Mouse (Mus musculus): ENCODE data around the gene Tnfrsf4.

The Tnfrsf4 gene

GRCm38 (mm10) chr4:156013637-156014036, at the start of gene Tnfrsf4:
Tnfrsf4 (plus strand) TSS chr4:156013843.
- no peak for DNase-seq

- DNase-seq, result no peak
Observed at GRCm38 (mm10) chr4:155964396-155964795, 49.2 kb upstream of the Tnfrsf4 start.

- DNase-seq, result no peak
Observed at GRCm38 (mm10) chr4:155969043-155969653, 44.5 kb upstream of the Tnfrsf4 start.

GRCm38 (mm10) chr4:155970286-155970685, 43.4 kb upstream of the Tnfrsf4 start:
- DNase-seq, result no peak

- no peak for DNase-seq
Observed at GRCm38 (mm10) chr4:155972651-155973050, 41.0 kb upstream of the Tnfrsf4 start.

GRCm38 (mm10) chr4:155973239-155973638, 40.4 kb upstream of the Tnfrsf4 start:
- no peak for DNase-seq

- no peak for DNase-seq
Observed at GRCm38 (mm10) chr4:155981436-155982082, 32.1 kb upstream of the Tnfrsf4 start.

- DNase-seq, result no peak
Observed at GRCm38 (mm10) chr4:155983788-155984187, 29.9 kb upstream of the Tnfrsf4 start.

GRCm38 (mm10) chr4:155991211-155991907, 22.3 kb upstream of the Tnfrsf4 start:
- peak; percentile 25 for DNase-seq

- no peak for DNase-seq
Observed at GRCm38 (mm10) chr4:155991908-155992230, 21.8 kb upstream of the Tnfrsf4 start.

GRCm38 (mm10) chr4:155992241-155992905, 21.3 kb upstream of the Tnfrsf4 start, which contains the start of the genes B3galt6 and Sdf4:
B3galt6 (minus strand) TSS chr4:155992649.
Sdf4 (plus strand) TSS chr4:155992872.
- DNase-seq, result peak; percentile 89

GRCm38 (mm10) chr4:155992906-155993547, 20.6 kb upstream of the Tnfrsf4 start:
- DNase-seq, result peak; percentile 96

GRCm38 (mm10) chr4:155993606-155994005, 20.0 kb upstream of the Tnfrsf4 start:
- DNase-seq, result no peak

GRCm38 (mm10) chr4:156004109-156004508, 9.5 kb upstream of the Tnfrsf4 start:
- DNase-seq, result no peak

- no peak for DNase-seq
Observed at GRCm38 (mm10) chr4:156008369-156008768, 5.3 kb upstream of the Tnfrsf4 start.

- DNase-seq, result no peak
Observed at GRCm38 (mm10) chr4:156014436-156014835, 793 bp downstream of the Tnfrsf4 start.

GRCm38 (mm10) chr4:156019771-156020170, 6.1 kb downstream of the Tnfrsf4 start:
- DNase-seq, result no peak

GRCm38 (mm10) chr4:156021381-156021780, 7.7 kb downstream of the Tnfrsf4 start:
- DNase-seq, result no peak

GRCm38 (mm10) chr4:156021942-156022419, 8.3 kb downstream of the Tnfrsf4 start:
- DNase-seq, result no peak

GRCm38 (mm10) chr4:156023520-156023919, 9.9 kb downstream of the Tnfrsf4 start:
- DNase-seq, result no peak

GRCm38 (mm10) chr4:156024184-156024583, 10.5 kb downstream of the Tnfrsf4 start:
- DNase-seq, result no peak

- DNase-seq, result peak; percentile 68
Observed at GRCm38 (mm10) chr4:156026013-156026412, 12.4 kb downstream of the Tnfrsf4 start, which contains the start of gene Tnfrsf18. Tnfrsf18 (plus strand) TSS chr4:156026164.

- no peak for DNase-seq
Observed at GRCm38 (mm10) chr4:156028580-156028979, 14.9 kb downstream of the Tnfrsf4 start.
